Mouse (Mus musculus): Measurements from ENCODE around the gene Cacnb2.

Gene Cacnb2

GRCm38 (mm10) chr2:14860350-14860749 is 257.5 kb downstream of the Cacnb2 start:
- no peak for DNase-seq (ENCODE audit: low read depth, low spot score)

GRCm38 (mm10) chr2:14861613-14862012 is 258.7 kb downstream of the Cacnb2 start:
- no peak for DNase-seq (ENCODE audit: low read depth, low spot score)

GRCm38 (mm10) chr2:14862981-14863380 is 260.1 kb downstream of the Cacnb2 start:
- no peak for DNase-seq (ENCODE audit: low read depth, low spot score)

- no peak for DNase-seq (ENCODE audit: low read depth, low spot score)
Observed at GRCm38 (mm10) chr2:14873116-14873515, 270.2 kb downstream of the Cacnb2 start.

- peak; percentile 44 for DNase-seq (ENCODE audit: low read depth, low spot score)
Observed at GRCm38 (mm10) chr2:14873701-14874181, 270.9 kb downstream of the Cacnb2 start.

GRCm38 (mm10) chr2:14874281-14875037 is 271.6 kb downstream of the Cacnb2 start:
- DNase-seq (ENCODE audit: low read depth, low spot score) = no peak

- DNase-seq (ENCODE audit: low read depth, low spot score) = no peak
Observed at GRCm38 (mm10) chr2:14875121-14875520, 272.2 kb downstream of the Cacnb2 start.

GRCm38 (mm10) chr2:14875616-14876015 is 272.7 kb downstream of the Cacnb2 start:
- DNase-seq (ENCODE audit: low read depth, low spot score) = no peak

GRCm38 (mm10) chr2:14878953-14879352 is 276.1 kb downstream of the Cacnb2 start:
- no peak for DNase-seq (ENCODE audit: low read depth, low spot score)

GRCm38 (mm10) chr2:14883460-14883859 is 280.6 kb downstream of the Cacnb2 start:
- no peak for DNase-seq (ENCODE audit: low read depth, low spot score)

- no peak for DNase-seq (ENCODE audit: low read depth, low spot score)
Observed at GRCm38 (mm10) chr2:14888406-14889195, 285.7 kb downstream of the Cacnb2 start.

- no peak for DNase-seq (ENCODE audit: low read depth, low spot score)
Observed at GRCm38 (mm10) chr2:14903837-14904236, 300.9 kb downstream of the Cacnb2 start.

- DNase-seq (ENCODE audit: low read depth, low spot score) = no peak
Observed at GRCm38 (mm10) chr2:14904865-14905264, 302.0 kb downstream of the Cacnb2 start.

- no peak for DNase-seq (ENCODE audit: low read depth, low spot score)
Observed at GRCm38 (mm10) chr2:14907124-14907925, 304.4 kb downstream of the Cacnb2 start.

- peak; percentile 9 for DNase-seq (ENCODE audit: low read depth, low spot score)
Observed at GRCm38 (mm10) chr2:14917585-14918247, 314.8 kb downstream of the Cacnb2 start.

- DNase-seq (ENCODE audit: low read depth, low spot score) = no peak
Observed at GRCm38 (mm10) chr2:14929866-14930265, 327.0 kb downstream of the Cacnb2 start.

GRCm38 (mm10) chr2:14931968-14932367 is 329.1 kb downstream of the Cacnb2 start:
- DNase-seq (ENCODE audit: low read depth, low spot score) = no peak

- DNase-seq (ENCODE audit: low read depth, low spot score) = no peak
Observed at GRCm38 (mm10) chr2:14936492-14936891, 333.6 kb downstream of the Cacnb2 start.

GRCm38 (mm10) chr2:14942261-14942660 is 339.4 kb downstream of the Cacnb2 start:
- DNase-seq (ENCODE audit: low read depth, low spot score) = no peak

- no peak for DNase-seq (ENCODE audit: low read depth, low spot score)
Observed at GRCm38 (mm10) chr2:14943691-14944357, 340.9 kb downstream of the Cacnb2 start.

GRCm38 (mm10) chr2:14953090-14953489 is 350.2 kb downstream of the Cacnb2 start:
- no peak for DNase-seq (ENCODE audit: low read depth, low spot score)
